ENCODE assay signal across 8 mouse cellular contexts in the genomic region with DNA sequence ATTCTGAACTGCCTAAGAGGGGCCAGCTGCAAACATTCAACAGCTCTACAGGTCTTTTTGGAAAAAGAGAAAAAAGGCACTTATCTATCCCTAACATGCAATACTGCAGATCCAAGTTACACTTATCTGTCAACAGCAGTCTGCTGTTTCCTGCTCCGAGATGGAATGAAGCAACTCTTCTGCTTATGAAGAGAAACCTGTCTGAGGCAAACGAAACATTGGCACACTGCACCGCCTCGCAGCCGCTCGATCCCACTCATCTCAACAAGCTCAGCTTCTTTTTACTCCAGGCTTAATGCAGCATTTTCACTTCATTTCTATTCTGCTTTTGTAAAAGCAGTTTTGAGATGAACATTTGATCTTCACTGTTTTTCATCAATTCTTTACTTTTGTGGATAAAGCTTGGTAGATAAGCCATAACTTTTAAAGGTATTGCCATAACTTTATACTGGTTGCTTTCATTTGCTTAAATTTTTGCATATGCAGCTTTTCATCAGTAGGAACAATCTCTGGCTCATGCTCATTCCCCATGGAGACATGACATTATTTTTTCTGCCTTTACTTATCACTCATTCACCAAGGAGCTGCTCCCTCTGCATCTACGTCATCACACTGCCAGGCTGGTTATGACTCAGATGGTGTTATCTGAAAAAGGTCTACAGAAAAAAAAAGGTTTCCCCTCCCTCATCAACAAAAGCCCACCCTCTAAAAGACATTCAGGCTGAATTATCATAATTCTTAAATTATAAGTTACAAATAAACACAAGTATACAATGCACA. TPM values are rescaled to one million over a fixed set of nuclear protein-coding genes. Genes with fewer than 3 reads are reported as not detected.
DNase-seq lines count a peak whose midpoint lies in the region; ATAC-seq and TF ChIP-seq lines count a peak whose summit lies in the region.

No protein-coding gene starts in this region.

- no peaks in the 10 kb centered on the region for H3K27me3 ChIP-seq in C2C12 (ENCODE audit: control insufficient read depth, insufficient read depth, insufficient read length)
- H3K27me3 ChIP-seq in embryonic facial prominence, embryonic 13.5 days = no peaks in the 10 kb centered on the region
- no peaks in the 10 kb centered on the region for H3K27me3 ChIP-seq in intestine, embryonic 16.5 days (replicated peaks; ENCODE audit: control insufficient read depth, insufficient read depth, low read length)
- H3K27me3 ChIP-seq in midbrain, embryonic 14.5 days (ENCODE audit: control insufficient read depth, insufficient read depth, low read length) = no peaks in the 10 kb centered on the region

- peaks cover 65% of the 10 kb centered on the region for H3K36me3 ChIP-seq in C2C12 (ENCODE audit: control insufficient read depth, insufficient read depth)
- H3K36me3 ChIP-seq in embryonic facial prominence, embryonic 13.5 days = peaks cover 40% of the 10 kb centered on the region
- peaks cover 21% of the 10 kb centered on the region for H3K36me3 ChIP-seq in intestine, embryonic 16.5 days (ENCODE audit: control insufficient read depth, insufficient read depth, low read length)
- peaks cover 47% of the 10 kb centered on the region for H3K36me3 ChIP-seq in midbrain, embryonic 14.5 days (ENCODE audit: control insufficient read depth, insufficient read depth, low read length)

- peaks cover 65% of the 10 kb centered on the region for H3K79me3 ChIP-seq in C2C12 (ENCODE audit: low read depth)

- H3K4me3 ChIP-seq in C2C12 (ENCODE audit: insufficient read depth, poor library complexity, severe bottlenecking) = peak overlapping the region; percentile 98
- H3K4me3 ChIP-seq in embryonic facial prominence, embryonic 13.5 days = peak overlapping the region; percentile 91
- H3K4me3 ChIP-seq in intestine, embryonic 16.5 days (ENCODE audit: low read length) = peak overlapping the region; percentile 67
- peak overlapping the region; percentile 74 for H3K4me3 ChIP-seq in midbrain, embryonic 14.5 days (replicated peaks; ENCODE audit: low read depth, low read length)

- 0 out of 2 replicates have a peak overlapping the region, but pooled peaks have one; percentile 57 for H3K27ac ChIP-seq in embryonic facial prominence, embryonic 13.5 days
- peak overlapping the region; percentile 30; the same call in 1 of the 2 replicates for H3K27ac ChIP-seq in intestine, embryonic 16.5 days (ENCODE audit: low read length)
- H3K27ac ChIP-seq in midbrain, embryonic 14.5 days (replicated peaks; ENCODE audit: low read depth, low read length) = peak overlapping the region; percentile 37; the same call in 1 of the 2 replicates

- peak; percentile 18 for DNase-seq in cerebellum, adult 8-10 months
- no peak for DNase-seq in cerebellum, postnatal 36 days
- DNase-seq in midbrain, embryonic 14.5 days = peak; percentile 55
- no peak for DNase-seq in B cell, adult 2 months
- DNase-seq in adrenal gland, postnatal 10 days = no peak

- peaks cover 37% of the 10 kb centered on the region for H3K4me1 ChIP-seq in embryonic facial prominence, embryonic 13.5 days
- H3K4me1 ChIP-seq in intestine, embryonic 16.5 days (ENCODE audit: control insufficient read depth, insufficient read depth, low read length) = peaks cover 31% of the 10 kb centered on the region
- peaks cover 35% of the 10 kb centered on the region for H3K4me1 ChIP-seq in midbrain, embryonic 14.5 days (ENCODE audit: control insufficient read depth, insufficient read depth, low read length)

- TF ChIP-seq CTCF in C2C12 (IDR thresholded peaks at IDR 0.05; ENCODE audit: control insufficient read depth, insufficient read depth, insufficient read length) = no peak

- H3K79me2 ChIP-seq in C2C12 (ENCODE audit: control insufficient read depth, insufficient read depth) = peaks cover 80% of the 10 kb centered on the region

- 0% methylated on average over 7 of the region's 7 CpGs for WGBS in embryonic facial prominence, embryonic 13.5 days
- under 1% methylated on average over 7 of the region's 7 CpGs for WGBS in intestine, embryonic 16.5 days
- WGBS in midbrain, embryonic 14.5 days = under 1% methylated on average over 7 of the region's 7 CpGs

- H3K4me2 ChIP-seq in embryonic facial prominence, embryonic 13.5 days = peak overlapping the region; percentile 95
- H3K4me2 ChIP-seq in intestine, embryonic 16.5 days (ENCODE audit: low read depth, low read length) = peak overlapping the region; percentile 82
- H3K4me2 ChIP-seq in midbrain, embryonic 14.5 days (ENCODE audit: low read length) = peak overlapping the region; percentile 93

- H3K9me3 ChIP-seq in embryonic facial prominence, embryonic 13.5 days = no peaks in the 10 kb centered on the region
- no peaks in the 10 kb centered on the region for H3K9me3 ChIP-seq in intestine, embryonic 16.5 days (ENCODE audit: control insufficient read depth, low read length)
- H3K9me3 ChIP-seq in midbrain, embryonic 14.5 days (ENCODE audit: control insufficient read depth, low read length) = no peaks in the 10 kb centered on the region

- H3ac ChIP-seq in C2C12 (ENCODE audit: control insufficient read depth, insufficient read length, low read depth) = peak overlapping the region; percentile 62

- no peak for ATAC-seq in embryonic facial prominence, embryonic 13.5 days (ENCODE audit: insufficient number of reproducible peaks, insufficient read depth, low FRiP score, low TSS enrichment, low read depth)
- no peak for ATAC-seq in intestine, embryonic 16.5 days
- no peak for ATAC-seq in midbrain, embryonic 14.5 days (ENCODE audit: low FRiP score, low TSS enrichment)

- peak overlapping the region; percentile 83 for H3K9ac ChIP-seq in embryonic facial prominence, embryonic 13.5 days
- H3K9ac ChIP-seq in intestine, embryonic 16.5 days (ENCODE audit: low read depth, low read length) = peak overlapping the region; percentile 73
- H3K9ac ChIP-seq in midbrain, embryonic 14.5 days (replicated peaks; ENCODE audit: low read length) = peak overlapping the region; percentile 72

TF ChIP-seq in C2C12, 6 proteins besides CTCF, POLR2A, EP300 and RAD21:
- no peak for TF ChIP-seq MYOD1 (IDR thresholded peaks at IDR 0.05; ENCODE audit: control insufficient read depth, insufficient read length, low read depth)
- TF ChIP-seq USF1 (IDR thresholded peaks at IDR 0.05; ENCODE audit: low read depth) = no peak
- TF ChIP-seq CEBPB (IDR thresholded peaks at IDR 0.05; ENCODE audit: low read depth) = peak; percentile 23
- TF ChIP-seq MYOG (IDR thresholded peaks at IDR 0.05; ENCODE audit: control insufficient read depth, extremely low read depth, insufficient read length) = no peak
- no peak for TF ChIP-seq FOSL1 (IDR thresholded peaks at IDR 0.05; ENCODE audit: insufficient read depth, low read length, poor library complexity, severe bottlenecking)
- no peak for TF ChIP-seq MAX (IDR thresholded peaks at IDR 0.05)
TF ChIP-seq in C2C12: peak in this region for 1.

RNA-seq across cellular contexts. Expression of a gene that starts 27.7 kb away (rescaled TPM):
- 69.6 TPM for polyA plus RNA-seq in C2C12 (2012; fragmentation: generic; extraction: Trizol)
- 73.0 and 75.3 TPM in 2 replicates for polyA plus RNA-seq in embryonic facial prominence, embryonic 13.5 days (2015; fragmentation: Nextera tagmentation; extraction: Ambion mirVana)
- 58.9 and 64.3 TPM in 2 replicates for polyA plus RNA-seq in intestine, embryonic 16.5 days (2015; fragmentation: Nextera tagmentation; extraction: Ambion mirVana)
- polyA plus RNA-seq in midbrain, embryonic 14.5 days (2014; fragmentation: Nextera tagmentation; extraction: Ambion mirVana) = 73.5 and 78.2 TPM in 2 replicates
- 10 to 100 TPM; 86.7 to 96.5 TPM for total RNA-seq in adrenal gland, postnatal 10 days (2021)

RNA-seq across cellular contexts. Expression of a gene that starts 58.2 kb away (rescaled TPM):
- 128 TPM for polyA plus RNA-seq in C2C12 (2012; fragmentation: generic; extraction: Trizol)
- polyA plus RNA-seq in embryonic facial prominence, embryonic 13.5 days (2015; fragmentation: Nextera tagmentation; extraction: Ambion mirVana) = 44.4 and 47.8 TPM in 2 replicates
- polyA plus RNA-seq in intestine, embryonic 16.5 days (2015; fragmentation: Nextera tagmentation; extraction: Ambion mirVana) = 14.0 and 20.8 TPM in 2 replicates
- 10.1 and 10.5 TPM in 2 replicates for polyA plus RNA-seq in midbrain, embryonic 14.5 days (2014; fragmentation: Nextera tagmentation; extraction: Ambion mirVana)
- 100 to 1,000 TPM; 185 to 250 TPM for total RNA-seq in adrenal gland, postnatal 10 days (2021)

Comparison
In these comparisons a context has a peak if more than half of its experiments do, and no peak if none do; other contexts are left out.
1. DNase-seq: peak in cerebellum, adult 8-10 months (single experiment) and midbrain, embryonic 14.5 days (single experiment); none in cerebellum, postnatal 36 days (0 of 2), B cell, adult 2 months (0 of 2) and adrenal gland, postnatal 10 days (single experiment).
2. Peak in every context shown above with its lines, with median percentiles within 50 percentile points of each other: H3K4me3 ChIP-seq, H3K27ac ChIP-seq, H3K4me2 ChIP-seq and H3K9ac ChIP-seq.